10 mouse cellular contexts compared by ENCODE assay signal in the genomic region with DNA sequence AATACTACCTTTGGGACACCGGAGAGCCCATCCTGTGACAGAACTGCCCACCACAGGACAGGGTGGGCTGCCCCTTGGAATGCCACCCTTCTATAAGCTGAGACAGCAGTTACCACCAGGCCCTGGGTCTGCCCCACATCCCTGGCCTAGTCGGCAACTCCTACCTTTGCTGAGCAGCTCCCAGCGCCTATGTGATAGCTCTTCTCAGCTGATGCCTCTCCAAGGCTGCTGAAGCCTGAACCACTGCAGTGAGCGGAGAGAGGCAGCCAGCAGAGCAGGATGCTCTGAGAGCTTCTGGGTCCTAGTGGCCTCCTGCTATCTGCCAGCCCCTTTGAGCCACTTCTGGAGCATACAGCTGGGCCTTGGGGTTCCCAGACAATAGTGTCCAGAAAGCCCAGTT. TPM values are rescaled to one million over a fixed set of nuclear protein-coding genes. Genes with fewer than 3 reads are reported as not detected.
DNase-seq lines count a peak whose midpoint lies in the region; ATAC-seq and TF ChIP-seq lines count a peak whose summit lies in the region.
"Had no signal": no experiment of that assay in that cellular context is flagged by ENCODE, and none has a peak within 500 bp of the region (broad histone marks: within the 10 kb centered on the region; RNA-seq: fewer than 3 reads in every experiment).

Gene Gpr61 (minus strand): TSS at position 227 of the 400 bp plus-strand sequence.

- H3K4me3 ChIP-seq in cortical plate, adult 2 months (ENCODE audit: insufficient read depth, low read length), result peak within 1 kb of the TSS; percentile 79
- peak within 1 kb of the TSS; percentile 44 for H3K4me3 ChIP-seq in midbrain, embryonic 16.5 days (ENCODE audit: low read depth, low read length)
- H3K4me3 ChIP-seq in thymus, adult 2 months (ENCODE audit: control insufficient read depth, insufficient read depth, low read length), result no peak within 1 kb of the TSS
- H3K4me3 ChIP-seq: liver, embryonic 13.5 days had no signal

- peak within 1 kb of the TSS; percentile 49 for H3K4me2 ChIP-seq in midbrain, embryonic 16.5 days (ENCODE audit: low read length)
- H3K4me2 ChIP-seq: liver, embryonic 13.5 days had no signal

- DNase-seq in cerebellum, adult 9-10 months, result peak; percentile 36
- peak; percentile 73 for DNase-seq in layer of hippocampus, adult 8-10 months (ENCODE audit: low spot score in 2 of 2)
- DNase-seq in gastrocnemius, adult 18-20 months (ENCODE audit: low spot score), result no peak
- no peak for DNase-seq in thymus, adult 2 months
- DNase-seq: embryo, embryonic 11 days; liver, embryonic 13.5 days had no signal

- peak within 1 kb of the TSS; percentile 72 for H3K9ac ChIP-seq in midbrain, embryonic 16.5 days (ENCODE audit: low read depth, low read length)
- H3K9ac ChIP-seq: liver, embryonic 13.5 days had no signal

- peak; percentile 52 for ATAC-seq in midbrain, embryonic 16.5 days
- ATAC-seq in monocyte, adult 5-6 weeks (replicated peaks; ENCODE audit: insufficient number of reproducible peaks, low FRiP score, low TSS enrichment, poor library complexity, severe bottlenecking), result no peak
- ATAC-seq: Patski had no signal

- TF ChIP-seq CTCF in cortical plate, adult 2 months (IDR thresholded peaks at IDR 0.05; ENCODE audit: extremely low read depth, insufficient read depth, low read length), result no peak
- no peak for TF ChIP-seq CTCF in thymus, adult 2 months (IDR thresholded peaks at IDR 0.05; ENCODE audit: borderline replicate concordance, control insufficient read depth, extremely low read depth, insufficient read depth, low read length, poor library complexity)

- H3K9me3 ChIP-seq in midbrain, embryonic 16.5 days (replicated peaks; ENCODE audit: control insufficient read depth, low read length, poor library complexity, severe bottlenecking), result no peaks in the 10 kb centered on the region
- H3K9me3 ChIP-seq: liver, embryonic 13.5 days had no signal

- WGBS in midbrain, embryonic 16.5 days, result 43% methylated on average over 4 of the region's 4 CpGs
- WGBS in thymus, adult 2 months, result 83% methylated on average over 4 of the region's 4 CpGs

- TF ChIP-seq POLR2A in cortical plate, adult 2 months (IDR thresholded peaks at IDR 0.05; ENCODE audit: extremely low read depth, insufficient read depth, low read length), result peak; percentile 97
- no peak for TF ChIP-seq POLR2A in thymus, adult 2 months (IDR thresholded peaks at IDR 0.05; ENCODE audit: control insufficient read depth, extremely low read depth, insufficient read depth, low read length, poor library complexity)

- H3K4me1 ChIP-seq in cortical plate, adult 2 months (ENCODE audit: control insufficient read depth, insufficient read depth, low read length), result peaks cover 12% of the 10 kb centered on the region
- peaks cover 13% of the 10 kb centered on the region for H3K4me1 ChIP-seq in midbrain, embryonic 16.5 days (ENCODE audit: control insufficient read depth, insufficient read depth, low read length)
- H3K4me1 ChIP-seq in thymus, adult 2 months (replicated peaks; ENCODE audit: control insufficient read depth, insufficient read depth, low read length), result no peaks in the 10 kb centered on the region
- H3K4me1 ChIP-seq: liver, embryonic 13.5 days had no signal

- H3K27me3 ChIP-seq in midbrain, embryonic 16.5 days (ENCODE audit: control insufficient read depth, insufficient read depth, low read depth, low read length), result no peaks in the 10 kb centered on the region
- no peaks in the 10 kb centered on the region for H3K27me3 ChIP-seq in thymus, adult 2 months (ENCODE audit: control insufficient read depth, insufficient read depth, low read length)
- H3K27me3 ChIP-seq: liver, embryonic 13.5 days; Patski had no signal

- H3K36me3 ChIP-seq in midbrain, embryonic 16.5 days (ENCODE audit: control insufficient read depth, insufficient read depth, low read length), result no peaks in the 10 kb centered on the region
- H3K36me3 ChIP-seq in thymus, adult 2 months (ENCODE audit: control insufficient read depth, insufficient read depth, low read length), result no peaks in the 10 kb centered on the region
- H3K36me3 ChIP-seq: liver, embryonic 13.5 days had no signal

- peak within 1 kb of the TSS; percentile 83 for H3K27ac ChIP-seq in cortical plate, adult 2 months (ENCODE audit: insufficient read depth, low read length)
- H3K27ac ChIP-seq in midbrain, embryonic 16.5 days (ENCODE audit: low read length), result peak within 1 kb of the TSS; percentile 64
- H3K27ac ChIP-seq in thymus, adult 2 months (ENCODE audit: control insufficient read depth, insufficient read depth, low read length), result no peak within 1 kb of the TSS
- H3K27ac ChIP-seq: liver, embryonic 13.5 days had no signal

RNA-seq across cellular contexts. Expression of gene Gpr61, which starts in this region (rescaled TPM):
- polyA plus RNA-seq in cortical plate, adult 2 months (2012; rRNA removed), result 12.3 and 13.2 TPM in 2 replicates
- total RNA-seq in layer of hippocampus, adult 8-10 months (2022), result 10 to 100 TPM; 15.8 to 17.2 (median 17.0) TPM
- 6.1 and 8.3 TPM in 2 replicates for polyA plus RNA-seq in midbrain, embryonic 16.5 days (2015; fragmentation: Nextera tagmentation; extraction: Ambion mirVana)
- not detected for total RNA-seq in gastrocnemius, adult 18-20 months (2021)
- not detected in 3 replicates for total RNA-seq in monocyte, adult 5-6 weeks (2017)
- not detected in 2 replicates for polyA plus RNA-seq in thymus, adult 2 months (2012; rRNA removed)
- polyA plus RNA-seq: liver, embryonic 13.5 days had no signal

Comparison
In these comparisons a context has a peak if more than half of its experiments do, and no peak if none do; other contexts are left out.
1. RNA of gene Gpr61 (total RNA-seq): 15.8 to 17.2 TPM in layer of hippocampus, adult 8-10 months; not detected in gastrocnemius, adult 18-20 months and not detected in monocyte, adult 5-6 weeks; every median in the first group is over 10 times any median in the second.
2. DNase-seq: peak in cerebellum, adult 9-10 months (single experiment) and layer of hippocampus, adult 8-10 months (2 of 2); none in gastrocnemius, adult 18-20 months (single experiment) and thymus, adult 2 months (single experiment).